Mouse (Mus musculus): ENCODE measurements around the gene Aoah.

Aoah gene

GRCm38 (mm10) chr13:20793901-20794300 lies at the start of gene Aoah:
TSS of gene Aoah (plus strand) at chr13:20794113.
- no peak for DNase-seq (ENCODE audit: low read depth)

DNA sequence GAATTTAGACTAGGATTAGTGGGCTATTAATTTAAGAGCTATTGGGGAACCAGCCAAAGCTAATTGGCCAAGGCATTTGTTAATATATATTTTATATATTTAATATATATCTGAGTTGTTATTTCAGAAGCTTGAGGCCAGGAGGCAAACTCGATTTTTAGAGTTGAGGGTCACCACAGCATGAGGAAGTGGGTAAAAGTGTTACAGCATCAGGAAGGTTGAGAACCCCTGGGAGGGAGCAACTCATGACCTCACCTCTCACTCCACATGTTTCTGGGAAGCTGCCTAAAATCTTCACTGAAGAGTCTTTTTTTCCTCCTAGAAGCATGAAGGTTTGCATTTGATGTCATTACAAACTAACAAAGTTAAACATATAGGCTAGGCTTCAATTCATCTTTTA lies 39.1 kb upstream of the Aoah start:
- DNase-seq (ENCODE audit: low read depth) = no peak

- no peak for DNase-seq (ENCODE audit: low read depth)
Observed at GRCm38 (mm10) chr13:20783648-20784047, 10.3 kb upstream of the Aoah start.

DNA sequence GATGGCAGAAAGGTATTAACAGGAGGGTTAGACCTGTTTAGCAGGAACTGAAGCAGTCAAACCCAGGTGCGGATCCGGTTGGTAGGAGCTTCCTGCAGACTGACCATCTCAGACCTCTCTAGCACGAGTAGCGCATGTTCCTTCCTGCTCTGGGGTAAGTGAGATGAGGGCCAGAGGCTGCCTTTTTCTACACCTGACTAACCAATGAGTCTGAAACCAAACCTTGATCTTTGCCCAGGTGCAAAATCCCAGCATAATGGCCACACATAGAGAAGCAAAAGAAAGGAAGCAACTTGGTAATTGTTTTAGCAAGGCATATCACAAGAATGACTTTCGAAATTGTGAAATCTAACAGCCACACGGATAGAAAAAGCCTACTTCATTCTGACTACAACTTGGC lies 9.9 kb upstream of the Aoah start:
- DNase-seq (ENCODE audit: low read depth) = no peak

- DNase-seq (ENCODE audit: low read depth) = no peak
Observed at GRCm38 (mm10) chr13:20785960-20786359, 8.0 kb upstream of the Aoah start.

DNA sequence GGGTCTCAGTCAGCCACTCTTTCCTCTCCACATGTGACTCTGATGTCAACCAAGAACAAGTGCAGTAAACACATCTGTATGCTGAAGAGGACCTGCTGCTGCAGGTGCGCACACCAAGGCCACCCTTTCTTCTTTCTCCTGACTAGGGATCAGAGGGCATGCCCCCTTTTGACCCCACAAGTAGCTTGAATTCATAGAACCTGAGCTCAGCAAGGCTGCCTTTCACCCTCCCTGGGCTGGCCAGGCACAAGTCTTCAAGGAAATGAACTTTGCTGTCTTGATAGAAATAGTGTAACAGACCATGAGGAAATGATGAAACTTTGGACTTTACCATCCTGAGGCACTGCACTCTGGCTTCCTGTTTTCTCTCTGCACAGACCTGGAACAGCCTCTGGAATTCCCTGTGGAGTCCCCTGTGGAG lies 7.1 kb upstream of the Aoah start:
- DNase-seq (ENCODE audit: low read depth) = no peak

DNA sequence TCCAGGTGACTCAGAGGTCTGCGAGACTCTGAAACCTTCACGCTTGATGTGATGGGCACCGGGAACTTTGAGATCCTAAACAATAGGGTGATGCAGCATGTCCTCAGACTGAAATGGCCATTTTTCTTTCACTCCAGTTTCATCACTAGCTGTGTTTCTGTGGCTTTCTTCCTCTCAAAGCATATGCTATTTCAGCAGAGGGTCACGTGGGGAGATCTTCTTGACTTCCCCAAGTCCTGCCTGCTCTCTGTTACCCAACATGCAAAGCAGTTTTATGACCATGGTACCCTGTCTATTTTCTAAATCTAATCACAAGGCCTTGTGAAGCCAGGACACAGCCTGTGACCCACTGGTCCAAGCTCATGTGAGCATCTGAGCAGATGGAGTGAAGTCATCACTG lies 6.0 kb upstream of the Aoah start:
- DNase-seq (ENCODE audit: low read depth) = no peak

- no peak for DNase-seq (ENCODE audit: low read depth)
Observed at GRCm38 (mm10) chr13:20796651-20797050, 2.7 kb downstream of the Aoah start.

- DNase-seq (ENCODE audit: low read depth) = no peak
Observed at GRCm38 (mm10) chr13:20798536-20798935, 4.6 kb downstream of the Aoah start.

DNA sequence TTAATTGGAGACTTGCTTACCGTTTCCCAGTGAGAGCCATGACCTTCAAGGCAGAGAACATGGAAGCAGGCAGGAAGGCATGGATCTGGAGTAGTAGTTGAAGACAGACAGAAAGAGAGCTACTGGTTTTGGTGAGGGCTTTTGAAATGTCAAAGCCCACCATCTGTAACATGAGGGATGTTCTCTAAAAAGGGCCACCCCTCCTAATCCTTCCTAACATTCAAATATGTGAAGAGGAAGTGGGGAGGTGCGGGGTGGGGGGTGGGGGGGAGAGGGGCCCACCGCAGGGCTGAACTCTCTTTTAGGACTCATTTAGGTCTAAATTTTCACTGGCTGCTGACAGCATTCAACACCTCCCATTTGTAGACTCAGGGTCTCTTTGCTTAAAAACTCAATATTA lies 5.9 kb downstream of the Aoah start:
- no peak for DNase-seq (ENCODE audit: low read depth)

DNA sequence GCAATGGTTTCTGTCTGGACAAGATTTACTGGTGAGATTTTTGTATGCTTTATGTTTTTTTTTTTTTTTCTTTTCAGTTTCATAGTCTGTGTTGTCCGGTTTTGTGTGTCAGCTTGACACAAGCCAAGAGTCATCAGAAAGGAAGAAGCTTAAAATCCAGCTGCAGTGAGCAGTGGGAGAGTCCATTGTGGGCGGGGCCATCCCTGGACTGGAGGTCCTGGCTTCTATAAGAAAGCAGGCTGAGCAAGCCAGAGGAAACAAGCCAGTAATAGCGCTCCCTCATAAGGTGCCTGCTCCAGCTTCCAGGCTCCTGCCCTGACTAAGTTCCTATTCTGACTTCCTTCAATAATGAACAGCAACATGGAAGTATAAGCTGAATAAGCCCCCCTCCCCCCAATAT lies 6.7 kb downstream of the Aoah start:
- no peak for DNase-seq (ENCODE audit: low read depth)

DNA sequence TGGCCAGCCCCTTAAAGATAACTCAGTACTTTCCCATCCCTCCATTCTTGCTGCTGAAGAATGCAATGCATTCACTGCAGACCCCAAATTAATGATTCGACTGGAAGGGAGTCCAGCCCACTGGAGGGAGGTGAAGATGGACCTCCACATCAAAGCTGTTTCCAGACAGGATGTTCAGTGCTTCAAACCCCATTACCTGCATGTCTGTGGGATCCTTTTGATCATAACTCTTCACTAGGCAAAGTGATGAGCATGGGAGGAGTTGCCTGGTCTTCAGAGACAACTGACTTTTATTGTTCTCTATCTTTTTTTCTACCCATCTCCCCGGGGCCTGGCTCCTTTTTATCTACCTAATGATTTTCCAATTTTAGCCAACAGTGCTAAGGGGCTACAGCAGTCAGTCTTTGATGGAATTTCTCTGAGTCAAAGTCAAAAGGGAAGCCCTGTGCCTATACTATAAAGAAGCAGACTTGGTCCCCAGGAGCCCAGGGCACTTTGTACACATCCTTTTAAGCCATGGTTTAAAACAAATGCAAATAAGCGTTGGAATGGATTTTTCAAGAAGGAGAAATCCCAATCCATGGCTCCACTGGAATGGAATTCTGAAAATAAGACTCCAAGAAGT lies 18.0 kb downstream of the Aoah start:
- no peak for DNase-seq (ENCODE audit: low read depth)

DNA sequence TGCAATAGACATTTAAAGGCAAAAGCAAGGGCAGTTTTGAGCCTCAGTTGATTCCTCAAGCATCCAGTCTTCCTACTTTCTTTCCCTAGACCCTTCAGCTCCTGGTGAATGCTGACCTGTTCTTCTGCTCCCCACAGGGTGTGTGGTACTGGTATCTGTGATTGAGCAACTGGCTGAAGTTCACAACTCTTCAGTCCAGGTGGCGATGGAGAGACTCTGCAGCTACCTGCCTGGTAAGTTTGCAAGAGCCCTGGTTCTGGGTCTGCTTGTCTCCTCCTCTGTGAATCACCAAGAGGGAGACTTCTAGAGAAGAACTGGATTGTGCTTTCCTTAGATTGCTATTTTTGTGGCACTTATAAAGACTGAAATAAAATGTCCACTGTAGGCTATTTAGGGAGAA lies 22.5 kb downstream of the Aoah start:
- DNase-seq (ENCODE audit: low read depth) = no peak

GRCm38 (mm10) chr13:20820712-20821328 lies 26.9 kb downstream of the Aoah start:
- no peak for DNase-seq (ENCODE audit: low read depth)

DNA sequence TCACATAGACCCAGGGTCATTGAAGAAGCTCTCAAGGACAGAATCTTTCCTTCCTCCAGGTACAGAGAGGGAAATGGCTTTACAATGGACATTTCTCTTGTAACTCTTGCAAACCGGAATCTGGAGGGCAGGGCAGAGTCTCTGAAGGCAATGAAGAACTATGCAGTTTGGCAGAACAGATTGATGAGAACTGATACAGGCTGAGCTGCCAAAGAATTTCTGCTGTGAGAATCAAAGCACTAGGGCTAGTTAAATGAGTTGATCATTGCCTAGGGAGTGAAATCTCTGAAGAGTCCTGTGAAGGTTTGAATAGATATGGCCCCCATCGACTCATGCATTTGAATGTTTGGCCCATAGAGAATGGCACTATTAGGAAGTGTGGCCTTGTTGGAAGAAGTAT lies 34.8 kb downstream of the Aoah start:
- no peak for DNase-seq (ENCODE audit: low read depth)

- DNase-seq (ENCODE audit: low read depth) = no peak
Observed at GRCm38 (mm10) chr13:20829181-20829900, 35.4 kb downstream of the Aoah start.

DNA sequence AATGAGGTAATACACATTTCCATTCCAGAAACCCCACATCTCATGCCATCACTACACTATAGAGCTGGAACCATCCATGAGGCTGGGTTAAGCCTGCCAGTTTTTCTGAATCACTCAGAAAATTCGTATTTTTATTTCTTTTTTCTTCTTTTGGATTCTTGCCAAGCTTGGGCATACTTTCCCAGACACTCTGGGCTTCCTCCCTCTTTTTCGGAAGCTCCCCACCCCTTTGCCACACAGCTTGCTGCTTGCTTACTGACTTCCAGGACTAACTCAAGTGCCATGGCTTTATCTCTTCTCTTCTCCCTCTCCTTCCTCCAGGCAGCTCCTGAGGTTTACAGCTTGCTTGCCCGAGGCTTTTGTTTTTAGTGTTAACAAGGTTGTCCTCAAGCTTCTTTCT lies 62.0 kb downstream of the Aoah start:
- DNase-seq (ENCODE audit: low read depth) = no peak

DNA sequence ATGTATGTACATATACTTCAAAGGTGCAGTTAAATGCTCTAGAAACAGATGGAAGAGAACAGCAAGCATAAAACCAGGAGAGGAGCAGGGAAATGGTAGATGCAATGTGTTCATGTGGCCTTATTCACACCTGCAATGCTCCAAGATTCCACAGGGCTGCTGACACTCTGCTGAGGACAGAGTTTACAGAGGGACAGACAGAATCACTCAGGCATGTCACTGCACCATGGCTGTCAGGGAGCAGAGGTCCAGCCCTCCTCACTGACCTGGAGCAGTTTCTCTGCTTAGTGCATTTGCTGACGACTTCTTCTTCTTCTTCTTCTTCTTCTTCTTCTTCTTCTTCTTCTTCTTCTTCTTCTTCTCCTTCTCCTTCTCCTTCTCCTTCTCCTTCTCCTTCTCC lies 105.5 kb downstream of the Aoah start:
- DNase-seq (ENCODE audit: low read depth) = no peak

- no peak for DNase-seq (ENCODE audit: low read depth)
Observed at GRCm38 (mm10) chr13:20900396-20900971, 106.6 kb downstream of the Aoah start.

GRCm38 (mm10) chr13:20900972-20901457 lies 107.1 kb downstream of the Aoah start:
- no peak for DNase-seq (ENCODE audit: low read depth)

DNA sequence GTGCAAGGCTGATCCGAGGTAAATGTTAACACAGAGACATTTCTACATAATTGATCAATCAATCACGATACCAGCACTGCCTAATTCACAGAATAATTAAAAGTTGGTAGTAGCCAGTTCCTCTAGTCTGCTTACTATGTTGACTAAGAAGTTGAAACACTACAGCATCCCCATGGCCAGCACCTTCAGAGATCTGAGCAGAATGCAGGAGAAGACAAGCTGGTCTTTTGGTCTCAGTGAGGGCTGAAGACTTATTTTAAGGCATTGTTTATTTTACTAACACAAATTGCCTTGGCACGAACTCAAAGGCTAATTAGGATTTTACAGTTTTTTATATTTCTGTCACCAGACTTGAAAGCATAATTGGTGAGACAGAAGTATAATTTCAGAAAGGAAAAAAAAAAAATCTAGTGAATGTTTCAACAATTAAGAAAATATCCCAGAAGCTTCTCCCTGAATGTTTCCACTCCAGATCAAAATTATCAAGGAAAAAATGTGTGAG lies 107.8 kb downstream of the Aoah start:
- no peak for DNase-seq (ENCODE audit: low read depth)

- no peak for DNase-seq (ENCODE audit: low read depth)
Observed at GRCm38 (mm10) chr13:20904118-20904517, 110.2 kb downstream of the Aoah start.

- DNase-seq (ENCODE audit: low read depth) = no peak
Observed at GRCm38 (mm10) chr13:20905195-20905594, 111.3 kb downstream of the Aoah start.

Measured in induced T-regulatory cell, adult 2 months (primary cell).